Mouse (Mus musculus) layer of hippocampus, postnatal 25 days (tissue): ENCODE measurements around the gene Gpr37l1. TPM values are rescaled to one million over a fixed set of nuclear protein-coding genes. Genes with fewer than 3 reads are reported as not detected.
"Not testable (repeated sequence)": the region's sequence is repeated elsewhere in the genome, so short reads cannot be mapped to it uniquely, and the experiment has no call there.

Experiments used
- DNase-seq, 2 experiments: peaks; one replicate each; pipeline ENCODE4 v3.0.0; 2022; ENCODE audit warnings: mixed read lengths in 2 of 2, low spot score in 1 of 2; ENCODE audit errors: extremely low spot score in 1 of 2
- total RNA-seq, 2 experiments: library from RNA; stranded (reverse); gene quantifications; 2 replicates each; pipeline ENCODE4 v1.2.3; 2021

Gene Gpr37l1
- total RNA-seq, 2 experiments from 2014 or later = 226 to 229 TPM

DNA sequence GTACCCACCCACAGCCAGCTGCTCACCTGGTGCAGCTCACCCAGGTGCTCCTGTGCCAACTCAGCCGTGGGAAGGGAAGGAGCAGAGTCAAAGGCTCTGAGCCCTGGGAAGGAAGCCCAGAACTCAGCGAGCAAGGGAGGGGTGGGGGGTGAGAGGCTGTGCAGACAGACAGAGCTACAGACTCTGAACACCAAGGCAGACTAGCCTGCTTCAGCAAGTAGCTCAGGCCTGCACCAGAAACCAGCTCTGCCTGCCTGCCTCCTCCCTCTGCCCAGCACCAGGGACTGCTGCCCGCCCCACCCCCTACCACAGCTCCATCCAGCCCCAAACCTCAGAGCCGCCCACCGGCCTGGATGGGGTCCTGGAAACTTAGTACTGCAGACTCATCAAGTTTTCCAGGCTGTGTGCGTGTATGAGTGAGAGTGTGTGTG lies 39.5 kb downstream of the Gpr37l1 start:
- DNase-seq = no peak

- no peak for DNase-seq
These were observed 40.9 kb downstream of the Gpr37l1 start for GRCm38 (mm10) chr1:135126443-135127027.

GRCm38 (mm10) chr1:135125990-135126389 lies 41.5 kb downstream of the Gpr37l1 start:
- DNase-seq = no peak

GRCm38 (mm10) chr1:135124573-135125363 lies 42.7 kb downstream of the Gpr37l1 start:
- DNase-seq = no peak

DNA sequence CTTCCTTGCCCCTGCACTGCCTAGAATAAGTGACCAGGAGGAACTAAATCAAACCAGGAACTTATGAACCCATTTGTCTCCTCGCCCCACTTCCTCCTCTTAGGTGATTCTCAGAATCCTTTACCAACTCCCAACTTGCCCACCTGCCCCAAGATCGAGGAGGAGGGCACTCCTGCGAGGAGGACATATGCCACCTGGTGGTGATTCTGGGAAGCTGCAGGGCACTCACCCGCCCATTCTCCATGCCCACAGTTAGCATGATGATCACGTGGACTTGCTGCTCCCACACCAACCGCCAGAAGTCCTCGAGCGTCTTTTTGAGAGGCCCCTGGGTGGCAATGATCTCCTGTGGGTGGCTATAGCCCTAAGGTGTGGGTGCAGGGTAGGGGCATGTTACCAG lies 54.8 kb downstream of the Gpr37l1 start:
- peak in 1 of 2 experiments; percentile 47 for DNase-seq

DNA sequence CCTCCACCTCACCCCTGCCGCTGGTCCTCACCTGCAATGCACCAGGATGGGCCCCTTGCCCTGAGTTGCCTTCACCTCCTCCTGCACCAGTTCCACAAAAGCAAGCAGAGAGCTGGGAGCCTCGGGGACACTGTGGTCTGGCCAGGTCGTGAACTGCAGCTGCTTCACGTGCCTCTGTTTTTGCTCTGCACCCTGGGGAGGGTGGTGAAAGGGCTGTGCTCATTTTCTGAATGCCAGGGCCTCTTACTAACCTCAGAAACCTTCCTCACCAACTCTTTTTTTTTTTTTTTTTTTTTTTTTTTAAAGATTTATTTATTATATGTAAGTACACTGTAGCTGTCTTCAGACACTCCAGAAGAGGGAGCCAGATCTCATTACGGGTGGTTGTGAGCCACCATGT lies 56.2 kb downstream of the Gpr37l1 start:
- DNase-seq = not testable (repeated sequence)

Other genes starting within 250 kb of the Gpr37l1 start
- 10 to 100 TPM; 68.5 to 75.8 TPM for gene Ppp1r12b, start 211.7 kb downstream of the Gpr37l1 start, total RNA-seq
- gene Ube2t, start 205.1 kb downstream of the Gpr37l1 start, total RNA-seq = 1 to 10 TPM; 2.0 to 2.4 TPM
- gene Lgr6, start 62.4 kb downstream of the Gpr37l1 start, total RNA-seq = 1 to 10 TPM; 1.6 to 2.4 TPM
- under 1 TPM in 1 of 2 experiments, not detected in 1; 0.12 TPM for gene Ptpn7, start 35.0 kb downstream of the Gpr37l1 start, total RNA-seq
- gene Arl8a, start 20.9 kb downstream of the Gpr37l1 start, total RNA-seq = 100 to 1,000 TPM; 259 to 264 TPM
- gene Elf3, start 90.9 kb upstream of the Gpr37l1 start, total RNA-seq = not detected
- gene Rnpep, start 116.4 kb upstream of the Gpr37l1 start, total RNA-seq = 10 to 100 TPM; 51.3 to 57.3 TPM
- gene Timm17a, start 146.1 kb upstream of the Gpr37l1 start, total RNA-seq = 100 to 1,000 TPM; 151 to 176 TPM
- under 1 TPM; 0.56 to 0.64 TPM for gene Lmod1, start 157.1 kb upstream of the Gpr37l1 start, total RNA-seq
- 100 to 1,000 TPM; 137 to 140 TPM for gene Shisa4, start 207.6 kb upstream of the Gpr37l1 start, total RNA-seq